Mouse (Mus musculus) right cerebral cortex, postnatal 10 days (tissue): ENCODE results near the gene S100a7a.

Experiments
- DNase-seq, 2 experiments: peaks; one replicate each; pipeline ENCODE4 v3.0.0; 2021; ENCODE audit warnings: low spot score in 2 of 2

Gene S100a7a

DNA sequence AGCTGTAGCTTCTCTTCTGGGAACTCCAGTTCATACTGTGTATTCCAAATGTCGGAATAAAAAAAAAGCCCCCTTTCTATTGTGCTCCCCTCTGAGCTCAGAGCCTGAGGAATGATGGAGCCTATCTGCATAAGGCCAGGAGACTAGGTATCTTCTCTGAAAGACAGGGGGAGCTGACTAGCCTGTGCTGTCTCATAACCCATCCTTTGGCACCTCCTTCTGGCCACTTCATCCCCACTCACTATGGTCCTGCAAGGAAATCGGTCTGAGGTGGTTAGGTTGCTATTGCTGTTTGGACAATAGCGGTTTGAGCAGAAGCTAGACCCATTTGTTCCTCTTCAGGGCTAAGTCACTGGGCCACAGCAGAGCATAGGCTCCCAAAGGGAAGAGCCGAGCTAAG lies 26.0 kb upstream of the S100a7a start:
- peak in 1 of 2 experiments; percentile 45 for DNase-seq

DNA sequence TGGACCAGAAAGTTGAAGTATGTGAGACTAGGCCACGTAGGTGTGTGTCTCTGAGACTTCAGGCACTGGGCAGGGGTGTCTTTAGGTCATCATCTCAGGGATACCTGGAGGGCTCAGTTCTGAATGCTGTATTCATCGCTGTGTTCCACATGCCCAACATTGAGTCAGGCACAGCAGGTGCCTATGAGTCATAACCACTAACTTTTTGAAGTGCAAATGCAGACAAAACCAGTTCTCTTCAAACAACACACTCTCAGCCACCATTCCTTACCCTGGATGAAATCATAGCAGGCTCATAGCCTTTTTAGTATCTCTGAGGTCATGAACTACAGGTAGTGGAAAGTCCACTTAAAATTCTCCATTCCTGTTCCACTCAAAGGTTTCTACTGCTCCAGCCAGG lies 24.5 kb upstream of the S100a7a start:
- DNase-seq: peak in 1 of 2 experiments; percentile 5

DNA sequence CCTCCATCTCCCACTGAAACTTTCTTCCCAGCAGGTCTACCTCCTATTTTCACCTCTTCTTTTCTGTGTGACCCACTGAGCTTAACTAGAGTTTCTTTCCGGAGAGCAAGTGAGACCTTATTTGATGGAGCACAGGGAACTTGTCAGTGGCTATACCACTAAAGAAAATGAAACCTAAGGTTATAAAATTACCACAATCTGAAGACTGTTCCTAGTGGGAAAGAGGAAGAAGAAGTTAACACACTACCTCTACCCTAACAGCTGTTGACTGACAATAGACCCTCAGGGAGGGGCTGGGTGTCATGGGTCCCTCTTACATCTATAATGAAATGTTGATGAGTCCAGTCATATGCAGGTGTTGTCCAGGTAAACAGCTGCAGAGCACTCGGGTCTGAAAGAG lies 21.8 kb upstream of the S100a7a start:
- no peak for DNase-seq

DNA sequence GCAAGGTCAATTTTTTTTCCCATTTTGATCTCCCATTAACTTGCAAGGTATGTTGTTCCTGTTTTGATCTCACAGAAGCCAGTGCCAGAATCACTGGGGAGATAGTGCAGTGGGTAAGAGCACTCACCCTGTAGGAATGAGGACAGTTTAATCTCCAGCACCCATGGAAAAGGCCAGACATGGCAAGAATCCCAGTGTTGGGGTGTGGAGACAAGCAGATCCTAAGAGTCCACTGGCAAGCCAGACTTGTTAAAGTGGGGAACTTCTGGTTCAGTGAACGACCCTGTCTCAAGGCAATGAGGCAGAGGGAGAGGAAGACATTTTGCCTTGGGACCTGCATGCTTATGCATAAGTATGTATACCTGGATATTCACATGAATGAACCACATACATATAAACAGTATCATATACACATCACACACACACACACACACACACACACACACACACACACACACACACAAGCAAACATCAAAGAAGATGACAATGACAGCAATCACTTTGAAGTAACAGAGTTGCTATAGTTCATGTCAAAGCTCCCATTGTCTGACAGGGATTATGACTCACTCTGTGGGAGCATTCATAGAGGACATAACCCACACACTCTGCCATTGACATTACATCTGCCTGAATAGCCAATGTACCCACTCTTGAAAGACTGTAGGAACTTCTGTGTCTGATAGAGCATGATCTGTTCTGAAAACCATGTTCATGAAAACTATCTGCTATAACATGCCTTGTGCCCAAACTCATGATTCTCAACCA lies 15.1 kb upstream of the S100a7a start:
- DNase-seq: no peak

DNA sequence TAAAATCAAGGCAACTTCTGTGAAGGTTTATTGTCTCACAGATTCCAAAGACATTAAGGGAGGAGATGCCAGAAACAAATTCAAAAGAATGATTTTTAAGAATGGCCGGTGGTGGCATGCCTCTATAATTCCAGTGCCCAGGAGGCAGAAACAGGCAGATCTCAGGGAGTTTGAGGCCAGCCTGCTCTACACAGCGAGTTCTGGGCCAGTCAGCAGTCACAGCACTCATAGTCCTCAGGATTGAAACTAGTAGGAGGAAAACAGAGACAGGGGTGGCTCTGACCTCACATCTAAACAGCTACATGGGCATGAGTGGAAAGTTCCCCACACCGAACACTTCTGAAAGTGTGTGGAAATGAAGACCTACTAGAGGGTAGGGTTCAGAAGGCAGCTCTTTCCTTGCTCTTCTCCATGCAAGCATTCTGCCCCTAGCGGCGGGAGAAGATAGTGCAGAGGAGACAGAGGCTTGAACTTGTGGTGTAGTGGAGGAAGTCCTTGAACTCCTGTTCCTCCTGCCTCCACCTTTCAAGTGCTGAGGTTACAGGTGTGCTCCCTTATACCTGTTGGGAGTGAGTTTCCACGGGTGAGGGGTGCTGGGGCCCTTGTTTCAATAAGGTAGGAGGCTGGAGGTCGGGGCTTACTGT lies 14.2 kb upstream of the S100a7a start:
- DNase-seq: no peak

DNA sequence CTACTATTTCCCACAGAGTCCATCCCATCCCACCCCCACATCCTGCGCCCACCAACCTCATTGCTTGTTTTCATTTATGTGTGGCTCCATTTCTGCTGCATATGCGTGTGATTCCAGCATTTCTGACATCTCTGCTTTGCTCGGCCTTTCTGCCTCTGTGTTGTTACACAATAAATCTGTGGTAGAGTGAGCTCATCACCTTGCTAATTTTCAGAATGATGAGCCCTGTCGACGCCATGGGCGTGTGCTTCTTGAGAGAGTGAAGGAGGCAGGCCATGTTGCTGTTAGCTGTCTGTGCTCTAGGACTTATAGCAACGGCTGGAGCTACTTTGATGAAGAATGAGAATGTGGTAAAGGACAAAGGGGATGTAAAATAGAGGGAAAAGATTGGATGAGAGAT lies 12.8 kb upstream of the S100a7a start:
- no peak for DNase-seq

DNA sequence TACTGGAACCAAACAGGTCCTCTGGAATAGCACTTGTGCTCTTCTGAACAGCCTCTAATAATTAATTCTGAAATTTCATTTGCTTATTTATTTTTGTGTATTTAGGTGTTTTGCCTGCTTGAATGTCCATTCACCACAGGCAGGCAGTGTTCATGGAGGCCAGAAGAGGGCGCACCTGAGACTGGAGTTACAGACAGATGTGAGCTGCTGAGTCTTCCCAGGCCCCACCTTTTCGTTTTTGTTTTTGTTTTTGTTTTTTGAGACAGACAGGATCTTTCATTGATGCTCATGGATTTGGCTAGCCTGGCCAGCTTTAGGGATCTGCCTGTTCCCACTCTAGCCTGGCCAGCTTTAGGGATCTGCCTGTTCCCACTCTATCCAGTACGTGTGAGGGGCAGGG lies 9.6 kb upstream of the S100a7a start:
- peak in 1 of 2 experiments; percentile 42 for DNase-seq

DNA sequence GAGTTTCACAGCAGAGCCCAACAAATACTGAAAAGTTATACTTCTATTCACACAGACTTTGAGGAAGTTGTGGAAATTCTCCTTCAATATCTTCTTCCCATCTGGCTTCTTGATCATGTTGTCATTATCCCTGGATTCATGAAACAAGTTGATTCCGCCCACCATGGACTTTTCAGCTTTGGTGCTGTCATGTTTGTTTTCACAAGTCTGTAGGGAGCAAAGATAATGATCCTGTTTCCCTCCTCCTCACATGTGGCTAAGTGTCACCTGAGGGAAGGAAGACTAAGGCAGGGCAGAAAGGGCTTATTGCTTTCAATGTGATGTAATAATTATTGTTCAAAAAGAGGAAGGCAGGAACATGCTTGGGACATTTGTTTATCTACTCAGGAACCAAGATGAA lies 6.5 kb upstream of the S100a7a start:
- DNase-seq: no peak

DNA sequence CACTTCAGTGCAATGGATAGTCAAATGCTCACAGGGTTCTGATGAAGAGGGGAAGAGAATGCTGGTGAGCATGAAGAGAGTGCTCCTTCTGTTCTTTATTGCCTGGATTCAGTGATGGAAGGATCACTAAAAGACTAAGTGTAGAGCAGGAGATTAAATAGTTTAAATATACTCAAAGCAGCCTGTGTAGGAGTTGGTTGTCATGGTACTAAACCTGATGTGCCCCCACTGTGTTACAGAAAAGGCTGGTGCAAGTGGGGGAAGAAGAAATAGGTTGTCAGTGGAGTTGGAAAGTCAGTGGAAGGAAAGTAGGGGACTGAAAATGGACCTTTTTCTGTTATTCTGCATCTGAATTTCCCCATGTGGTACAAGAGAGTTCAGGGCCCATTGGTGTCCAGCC lies 4.8 kb upstream of the S100a7a start:
- peak in 1 of 2 experiments; percentile 40 for DNase-seq

DNA sequence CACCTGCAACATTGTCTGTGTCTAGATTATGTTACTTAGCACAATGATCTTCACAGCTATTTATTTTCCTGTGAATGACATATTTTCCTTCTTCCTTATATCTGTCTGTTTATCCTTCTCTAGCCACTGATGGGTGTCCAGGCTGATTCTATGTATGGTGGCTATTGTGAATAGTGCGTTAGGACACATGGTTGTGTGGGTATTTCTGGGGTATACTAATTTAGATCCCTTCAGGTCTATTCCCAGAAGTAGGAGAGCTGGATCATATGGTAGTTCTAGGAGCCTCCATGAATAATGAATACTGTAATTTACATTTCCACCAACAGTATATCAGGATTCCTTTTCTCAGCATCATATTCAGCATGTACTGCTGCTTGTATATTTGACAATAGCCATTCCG lies 4.0 kb upstream of the S100a7a start:
- no peak for DNase-seq

DNA sequence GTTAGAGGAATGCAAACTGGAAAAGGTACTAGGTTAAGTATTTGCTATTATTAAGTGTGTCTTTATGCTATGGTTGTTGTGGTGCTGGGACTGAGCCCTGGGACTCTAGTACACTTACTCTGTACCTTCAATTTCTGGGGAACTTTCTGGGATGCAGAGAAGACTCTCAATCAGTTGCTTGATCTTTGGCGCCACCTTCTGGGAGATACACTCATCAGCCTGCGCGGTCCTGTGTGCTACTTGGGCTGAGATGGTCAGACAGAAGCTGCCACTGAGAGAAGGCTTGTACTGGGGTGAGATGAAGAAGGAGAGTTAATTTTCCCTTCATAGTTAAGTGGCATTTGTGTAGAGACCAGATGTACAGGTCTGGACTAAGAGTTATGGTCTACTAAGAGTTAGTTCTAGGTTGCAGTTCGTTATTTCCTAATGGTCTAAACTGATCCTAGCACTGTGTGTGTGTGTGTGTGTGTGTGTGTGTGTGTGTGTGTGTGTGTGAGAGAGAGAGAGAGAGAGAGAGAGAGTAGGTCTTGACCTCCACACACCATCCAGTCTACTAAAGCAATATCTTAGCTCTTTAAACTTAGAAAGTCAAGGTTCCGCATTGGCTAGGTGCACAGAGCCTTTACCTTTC lies 824 bp upstream of the S100a7a start:
- DNase-seq: peak; percentile 85 to 90

DNA sequence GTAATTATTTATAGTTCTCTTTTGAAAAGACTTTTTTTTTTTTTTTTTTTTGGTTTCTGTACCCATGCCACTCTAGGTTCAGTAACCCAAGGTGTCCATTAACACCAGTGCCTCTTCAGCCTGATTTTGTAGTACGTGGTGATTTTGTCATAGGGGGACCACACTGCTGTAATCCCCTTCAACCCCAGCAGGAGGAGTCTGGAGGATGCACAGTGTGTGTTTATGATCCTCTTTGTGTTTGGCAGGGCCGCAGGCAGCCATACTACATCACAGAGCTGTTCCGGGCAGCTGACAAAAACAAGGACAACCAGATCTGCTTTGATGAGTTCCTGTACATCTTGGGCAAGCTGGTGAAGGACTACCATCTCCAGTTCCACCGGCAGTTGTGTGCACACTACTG lies 3.6 kb downstream of the S100a7a start:
- no peak for DNase-seq

DNA sequence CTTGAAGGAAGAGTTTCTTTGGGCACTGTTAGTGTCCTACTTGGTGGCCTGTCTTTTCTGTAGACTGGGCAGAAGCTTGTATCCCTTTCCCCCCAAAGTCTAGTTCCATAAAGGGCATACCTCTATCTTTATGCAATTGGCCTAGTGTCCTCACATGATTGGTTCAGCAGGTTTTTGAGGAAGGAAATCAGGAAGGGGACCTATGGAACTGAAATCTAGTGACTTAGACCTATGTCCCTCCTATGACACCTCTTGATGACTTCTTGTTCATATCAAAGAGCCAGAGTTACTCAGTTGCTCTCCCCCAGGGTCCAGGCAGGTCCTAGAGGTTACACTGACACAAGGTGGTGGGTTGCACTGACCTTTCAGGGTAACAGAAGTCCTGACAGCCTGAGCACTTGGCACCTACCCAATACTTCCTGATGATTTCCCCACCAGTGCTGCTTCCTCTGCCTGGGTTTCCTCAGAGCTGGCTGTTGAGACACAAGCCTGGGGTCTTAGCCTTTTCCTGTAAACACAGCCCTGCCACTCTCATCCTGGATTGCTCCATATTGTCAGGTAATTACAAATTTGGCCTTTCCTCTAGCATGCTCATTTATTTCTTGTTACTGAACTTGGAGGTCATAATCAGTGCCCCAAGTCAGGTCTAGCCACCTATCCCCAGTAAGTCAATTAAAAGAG lies 5.7 kb downstream of the S100a7a start:
- DNase-seq: no peak

DNA sequence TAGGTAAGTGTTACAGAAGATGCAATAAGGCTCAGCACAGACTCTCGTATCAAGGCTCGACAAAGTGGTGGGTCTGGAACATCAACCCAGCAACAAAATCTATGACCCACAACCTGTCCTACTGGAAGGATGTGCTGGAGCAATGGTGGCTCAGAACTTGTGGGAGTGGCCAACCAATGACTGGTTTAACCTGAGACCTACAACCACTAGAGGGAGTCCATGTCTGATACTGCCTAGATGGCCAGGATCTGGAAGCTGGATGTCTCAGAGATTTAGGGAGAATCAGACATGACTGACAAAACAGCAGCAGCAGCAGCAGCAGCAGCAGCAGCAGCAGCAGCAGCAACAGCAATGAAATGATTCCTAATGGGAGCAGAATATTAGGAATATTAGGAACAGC lies 10.4 kb downstream of the S100a7a start:
- DNase-seq: no peak

DNA sequence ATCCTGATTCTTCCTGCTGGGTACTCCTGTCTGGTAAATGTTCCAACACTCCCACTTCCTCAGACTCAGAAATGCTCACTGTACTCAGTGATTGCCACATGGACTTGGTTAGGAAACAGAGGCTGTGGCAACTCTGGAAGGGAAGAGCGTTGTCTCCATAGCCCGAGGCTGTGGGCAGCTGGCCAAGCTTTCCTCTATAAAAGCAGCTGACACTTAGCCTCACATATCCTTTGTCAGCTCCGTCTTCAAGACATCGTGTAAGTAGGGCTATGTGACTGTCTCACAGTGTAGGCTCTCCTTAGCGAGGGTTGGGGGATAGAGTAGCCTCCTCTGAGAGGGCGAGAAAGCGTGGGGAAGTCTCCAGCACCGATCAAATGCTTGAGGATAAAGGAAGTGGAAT lies 15.0 kb downstream of the S100a7a start, which contains the start of gene S100a8:
TSS of gene S100a8 (plus strand) at position 133 of the 400 bp plus-strand sequence.
- no peak for DNase-seq

DNA sequence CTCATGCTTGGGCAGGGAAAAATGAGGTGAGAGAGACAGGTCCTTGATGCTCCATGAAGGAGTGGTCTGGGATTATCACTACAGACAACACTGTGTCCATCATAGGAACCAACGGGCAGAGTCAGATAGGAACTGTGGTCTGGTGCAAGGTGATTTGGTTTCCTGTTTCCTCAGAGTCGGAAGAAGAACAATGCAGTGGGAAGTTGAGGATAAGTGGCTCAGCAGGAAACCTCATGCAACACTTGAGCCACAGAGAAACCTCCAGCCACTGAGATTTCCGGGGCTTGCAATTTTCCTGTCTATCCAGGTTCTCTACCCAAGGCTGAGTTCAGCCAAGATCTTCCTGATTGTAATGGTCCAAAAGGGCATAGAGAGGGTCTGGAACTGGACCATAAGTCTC lies 24.8 kb downstream of the S100a7a start:
- no peak for DNase-seq

DNA sequence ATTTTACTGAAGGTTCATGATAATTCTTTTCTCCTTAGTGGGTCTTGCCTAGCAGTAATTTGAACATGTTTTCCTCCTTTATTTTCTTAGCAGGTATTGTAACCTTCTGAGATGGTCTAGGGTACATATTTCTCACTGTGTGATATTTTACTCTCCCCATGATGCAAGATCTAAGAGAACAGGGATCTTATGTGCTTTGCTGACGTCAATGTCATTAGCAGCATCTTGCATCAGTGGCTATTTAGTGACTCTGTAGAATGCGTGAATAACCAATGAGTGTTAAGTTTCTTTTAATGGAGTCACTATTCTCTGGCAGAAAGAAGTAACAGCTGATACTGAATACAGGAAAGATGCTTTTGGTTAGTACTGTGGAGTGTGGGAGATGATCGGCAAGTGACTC lies 30.1 kb downstream of the S100a7a start:
- no peak for DNase-seq

DNA sequence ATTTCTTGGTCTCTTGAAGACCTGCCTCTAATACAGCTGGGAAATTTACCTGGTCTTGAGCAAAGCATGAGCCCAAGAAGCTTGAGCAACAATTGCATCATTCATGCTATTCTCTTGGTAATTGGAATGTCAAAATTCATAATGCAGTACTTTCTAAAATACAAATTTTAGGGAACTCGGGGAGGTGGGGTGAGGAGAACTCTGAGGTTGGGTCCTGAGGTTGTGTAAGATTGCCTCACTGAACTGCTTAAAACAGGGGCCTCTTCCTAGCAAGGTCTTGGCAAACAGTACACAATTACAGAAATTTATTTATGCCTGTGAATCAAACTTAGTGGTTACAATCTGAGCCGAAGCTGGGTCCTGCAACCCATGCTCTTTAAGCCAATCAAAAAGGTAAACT lies 33.0 kb downstream of the S100a7a start:
- no peak for DNase-seq

DNA sequence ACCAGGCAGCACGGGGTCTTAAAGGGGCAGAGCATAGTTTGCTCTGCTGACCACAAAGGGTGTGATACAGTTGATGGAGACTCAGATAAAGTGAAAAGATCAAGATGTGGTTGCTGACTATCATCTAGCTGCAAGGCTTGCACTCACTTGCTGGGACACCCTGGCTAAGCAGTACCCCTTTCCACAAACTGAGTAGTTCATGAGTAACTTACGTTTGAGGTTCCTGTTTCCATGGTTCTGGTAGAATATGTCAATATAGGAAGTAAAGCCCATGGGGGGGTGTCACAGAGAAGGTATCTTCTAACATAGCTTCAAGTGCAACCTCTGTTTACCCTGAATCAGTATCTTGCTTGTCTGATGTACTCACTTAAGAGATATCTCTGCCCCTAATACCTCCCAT lies 39.7 kb downstream of the S100a7a start:
- no peak for DNase-seq

DNA sequence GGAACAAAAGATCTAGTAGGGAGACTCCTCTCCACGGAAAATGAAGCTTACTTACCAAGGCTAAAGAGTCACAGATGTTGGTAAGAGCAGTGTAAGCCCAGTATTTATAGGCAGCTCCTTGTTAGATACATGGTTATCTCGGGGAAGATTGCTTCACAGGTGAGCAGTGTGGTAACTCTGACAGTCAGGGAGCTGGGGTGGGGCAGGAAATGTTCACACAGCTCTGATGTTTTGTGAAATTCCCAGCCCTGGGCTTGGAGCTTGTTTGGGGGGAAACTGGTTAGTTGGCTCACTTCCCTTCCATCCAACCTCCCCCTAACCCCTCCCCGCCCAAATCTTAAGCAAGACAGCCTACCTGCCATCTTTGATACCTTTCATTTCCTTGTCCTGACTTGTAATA lies 41.8 kb downstream of the S100a7a start, which contains the start of gene S100a9:
TSS of gene S100a9 (minus strand) at position 109 of the 400 bp plus-strand sequence.
- DNase-seq: no peak

DNA sequence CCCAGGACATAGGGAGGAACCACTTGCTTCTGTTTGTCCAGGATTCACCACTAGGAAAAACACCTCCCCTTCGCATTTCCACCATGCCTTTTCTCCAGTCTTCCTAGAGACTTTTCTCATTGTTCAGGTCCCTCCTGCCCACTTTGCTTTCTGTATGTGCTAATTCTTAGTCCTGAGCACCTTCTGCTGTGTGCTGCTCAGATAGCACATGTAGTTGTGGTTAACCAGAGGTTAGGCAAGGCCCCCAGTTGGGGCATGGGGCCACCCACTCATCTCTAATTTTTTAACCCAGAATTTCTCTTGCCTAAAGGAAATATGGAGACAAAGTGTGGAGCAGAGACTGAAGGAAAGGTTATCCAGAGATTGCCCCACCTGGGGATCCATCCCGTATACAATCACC lies 48.4 kb downstream of the S100a7a start:
- no peak for DNase-seq
